Mouse (Mus musculus) kidney, postnatal 10 days (tissue): ENCODE measurements around the gene Gm11487.
A peak's percentile ranks its signal among the peaks of the same experiment; 100 is the strongest.
"Not testable (repeated sequence)": the region's sequence is repeated elsewhere in the genome, so short reads cannot be mapped to it uniquely, and the experiment has no call there.

Source experiments
- DNase-seq: peaks from one replicate; pipeline ENCODE4 v3.0.0; 2021; ENCODE audit warnings: mixed read lengths

Gene Gm11487

DNA sequence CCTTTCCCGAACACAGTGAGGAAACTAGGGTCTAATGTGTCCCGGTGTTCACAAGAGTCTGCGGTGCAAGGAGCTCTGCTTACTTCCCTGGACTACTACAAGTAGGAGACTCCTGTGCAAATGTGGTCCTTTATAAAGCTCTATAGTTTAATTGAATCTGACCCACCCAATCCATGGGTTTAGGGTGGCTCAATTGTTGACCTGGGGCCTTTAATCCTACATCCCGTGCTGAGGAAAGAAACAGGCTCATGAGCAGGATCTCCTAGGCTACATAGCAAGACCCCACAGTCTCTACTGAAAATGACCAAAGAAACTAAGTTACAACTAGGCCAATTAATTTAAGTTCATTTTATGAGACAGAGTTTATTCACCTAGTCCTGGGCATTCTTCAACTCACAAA lies at the start of gene Gm11487:
Gm11487 (minus strand) TSS at position 101 of the 400 bp plus-strand sequence.
- not testable (repeated sequence) for DNase-seq

- peak; percentile 38 for DNase-seq
Observed at GRCm38 (mm10) chr4:73444715-73445114, 39.8 kb upstream of the Gm11487 start.

- DNase-seq, result no peak
Observed at GRCm38 (mm10) chr4:73442568-73442967, 37.7 kb upstream of the Gm11487 start.

GRCm38 (mm10) chr4:73425903-73426302 lies 21.0 kb upstream of the Gm11487 start:
- DNase-seq, result no peak

DNA sequence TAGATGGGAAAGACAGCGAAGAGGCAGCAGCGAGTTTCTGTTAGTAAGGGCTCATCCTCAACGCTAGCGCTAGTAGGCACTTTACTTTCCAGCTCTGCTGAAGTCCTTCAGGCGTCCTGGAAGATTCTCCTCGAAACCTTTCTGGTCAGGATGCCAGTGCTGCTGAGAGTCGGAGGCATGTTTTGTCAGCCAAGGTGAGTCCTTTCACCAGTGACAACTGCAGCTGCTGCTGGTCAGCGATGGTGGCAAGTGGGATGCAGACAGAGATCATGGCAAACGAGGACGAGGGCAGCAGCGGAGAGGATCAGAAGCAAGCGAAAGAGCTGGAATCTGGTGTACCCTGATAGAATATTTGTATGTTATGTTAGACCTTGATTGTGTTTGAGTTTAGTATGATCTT lies 18.2 kb upstream of the Gm11487 start:
- DNase-seq, result no peak

DNA sequence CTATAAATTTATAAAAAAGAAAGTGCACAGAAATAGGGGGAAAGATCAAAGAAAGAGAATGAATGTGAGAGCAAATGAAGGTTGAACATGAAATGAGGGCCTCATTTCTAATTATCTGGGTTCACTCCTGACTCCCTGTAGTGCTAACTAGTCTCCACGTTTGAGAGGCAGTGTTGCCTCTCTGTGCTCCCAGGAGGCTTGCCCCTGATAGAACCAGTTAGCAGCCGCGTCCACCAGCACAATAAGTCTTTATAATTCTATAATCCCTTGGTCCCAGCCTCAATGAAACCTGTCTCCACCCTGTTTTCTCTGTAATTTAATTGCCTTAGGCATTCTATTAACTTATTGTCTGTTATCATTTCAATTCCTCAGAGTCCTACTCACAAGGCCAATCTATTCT lies 38.3 kb downstream of the Gm11487 start:
- DNase-seq, result no peak
